Mouse (Mus musculus): Measurements from ENCODE around the gene Ckap4.
A peak's percentile ranks its signal among the peaks of the same experiment; 100 is the strongest.

The Ckap4 gene

DNA sequence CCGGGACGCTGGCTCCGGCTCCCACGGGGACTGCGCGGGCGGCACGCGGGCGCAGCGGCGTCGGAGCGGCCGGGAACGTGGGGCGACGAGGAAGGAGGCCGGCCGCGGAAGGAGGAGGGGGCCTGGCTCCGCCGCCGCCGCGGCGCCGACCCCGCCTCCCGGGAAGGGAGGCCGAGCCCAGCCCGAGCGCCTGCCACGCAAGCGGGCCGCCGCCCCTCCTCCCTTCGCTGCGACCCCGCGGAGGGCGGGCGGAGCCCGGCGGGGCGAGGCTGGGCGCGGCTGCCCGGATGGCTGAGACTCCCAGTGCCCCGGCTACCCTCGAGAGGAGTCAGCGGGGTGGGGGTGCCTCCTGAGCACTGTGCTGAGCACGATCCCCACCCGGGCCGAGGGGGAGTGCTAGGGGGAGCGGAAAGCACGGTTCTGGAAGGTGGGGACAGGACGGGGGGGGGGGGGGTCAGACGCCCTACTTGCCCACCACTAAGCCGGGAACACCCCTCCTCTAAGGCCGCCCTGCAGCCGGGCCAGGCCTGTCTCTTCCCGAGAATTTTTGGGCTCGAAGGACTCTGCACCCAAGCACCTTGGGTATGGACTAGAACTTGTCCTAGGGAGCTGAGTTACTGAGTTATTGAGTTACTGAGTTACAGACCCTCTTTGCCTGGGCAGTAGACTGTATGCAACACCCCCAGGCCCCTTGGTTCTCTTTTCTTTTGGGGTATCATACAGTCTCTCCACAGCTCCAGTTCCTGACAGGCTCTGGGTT, at the start of gene Ckap4:
Gene Ckap4, minus strand, starts transcription at position 151 of the 760 bp plus-strand sequence.
- peak; percentile 47 for DNase-seq (ENCODE audit: low read depth, low spot score)

DNA sequence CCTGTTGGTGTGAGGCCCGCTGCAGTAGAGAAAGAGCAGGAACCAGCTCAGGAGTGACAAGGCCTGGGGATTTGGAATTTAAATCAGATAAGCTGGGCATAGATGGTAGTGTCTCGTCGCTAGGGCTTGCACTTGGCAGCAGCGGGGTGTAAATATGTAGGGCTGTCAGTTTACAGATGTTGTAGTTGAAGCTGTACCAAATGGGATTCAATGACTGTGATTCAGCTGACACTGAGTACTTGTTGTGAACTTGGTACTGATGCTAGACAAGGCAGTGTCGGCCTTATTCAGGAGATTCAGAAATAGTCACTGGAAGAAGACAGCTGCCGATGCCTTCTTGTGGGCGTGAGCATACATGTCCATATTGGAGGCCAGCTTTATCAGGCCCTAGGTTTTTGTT, 48.4 kb upstream of the Ckap4 start:
- no peak for DNase-seq (ENCODE audit: low read depth, low spot score)

DNA sequence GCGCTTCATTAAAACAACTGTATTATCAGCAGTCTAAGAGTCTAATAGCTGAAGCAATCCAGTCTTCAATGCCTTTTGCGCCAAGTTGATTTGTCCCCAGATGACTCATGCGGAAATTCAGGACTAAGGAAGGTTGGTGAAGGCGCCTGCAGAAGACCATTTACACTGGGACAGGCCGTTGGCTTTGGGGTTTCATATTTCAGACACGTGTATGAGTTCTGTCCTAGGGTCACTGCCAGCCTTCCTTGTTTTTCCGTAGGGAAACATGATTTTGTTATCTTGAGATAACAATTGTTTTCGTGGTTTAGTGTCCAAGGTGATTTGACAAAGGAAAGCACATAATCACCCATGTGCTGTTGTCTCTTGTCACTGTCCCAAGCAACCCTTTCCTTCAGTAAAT, 47.3 kb upstream of the Ckap4 start:
- DNase-seq (ENCODE audit: low read depth, low spot score) = no peak

DNA sequence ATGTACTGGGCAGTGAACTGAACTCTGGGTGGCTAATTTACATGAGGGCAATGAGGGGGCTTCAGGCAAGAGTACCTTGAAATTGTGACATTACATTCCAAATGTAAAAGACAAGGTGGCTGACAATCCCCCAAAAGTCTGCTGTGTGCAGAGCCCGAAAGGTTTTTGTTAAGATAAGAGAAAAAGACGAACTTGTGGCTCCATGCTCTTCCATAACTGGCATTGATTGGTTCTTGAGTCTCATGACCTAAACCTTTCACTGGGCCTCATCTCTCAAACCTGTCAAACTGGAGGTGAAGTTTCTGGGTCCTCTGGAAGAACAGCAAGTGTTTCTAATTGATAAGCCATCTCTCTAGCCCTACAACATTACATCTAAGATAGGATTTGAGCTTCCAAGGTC, 45.7 kb upstream of the Ckap4 start:
- no peak for DNase-seq (ENCODE audit: low read depth, low spot score)

DNA sequence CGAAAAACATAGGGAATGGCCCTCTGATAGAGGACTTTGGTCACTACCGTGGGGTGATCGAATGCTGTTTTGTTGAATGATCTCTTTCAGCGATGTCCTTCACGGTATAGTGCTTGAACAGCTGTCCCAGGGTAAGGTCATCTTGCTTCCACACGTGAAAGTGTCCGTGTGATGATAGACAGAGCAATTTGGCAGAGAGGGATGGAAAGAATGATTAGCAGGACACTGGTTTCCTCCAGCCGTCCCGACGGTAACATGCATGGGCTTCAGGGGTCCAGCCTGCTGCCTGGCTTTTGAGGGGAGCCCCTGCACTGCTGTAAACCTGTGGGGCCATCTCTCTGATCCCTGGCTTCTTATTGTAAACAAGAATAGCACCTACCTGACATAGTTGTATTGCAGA, 44.9 kb upstream of the Ckap4 start:
- no peak for DNase-seq (ENCODE audit: low read depth, low spot score)

DNA sequence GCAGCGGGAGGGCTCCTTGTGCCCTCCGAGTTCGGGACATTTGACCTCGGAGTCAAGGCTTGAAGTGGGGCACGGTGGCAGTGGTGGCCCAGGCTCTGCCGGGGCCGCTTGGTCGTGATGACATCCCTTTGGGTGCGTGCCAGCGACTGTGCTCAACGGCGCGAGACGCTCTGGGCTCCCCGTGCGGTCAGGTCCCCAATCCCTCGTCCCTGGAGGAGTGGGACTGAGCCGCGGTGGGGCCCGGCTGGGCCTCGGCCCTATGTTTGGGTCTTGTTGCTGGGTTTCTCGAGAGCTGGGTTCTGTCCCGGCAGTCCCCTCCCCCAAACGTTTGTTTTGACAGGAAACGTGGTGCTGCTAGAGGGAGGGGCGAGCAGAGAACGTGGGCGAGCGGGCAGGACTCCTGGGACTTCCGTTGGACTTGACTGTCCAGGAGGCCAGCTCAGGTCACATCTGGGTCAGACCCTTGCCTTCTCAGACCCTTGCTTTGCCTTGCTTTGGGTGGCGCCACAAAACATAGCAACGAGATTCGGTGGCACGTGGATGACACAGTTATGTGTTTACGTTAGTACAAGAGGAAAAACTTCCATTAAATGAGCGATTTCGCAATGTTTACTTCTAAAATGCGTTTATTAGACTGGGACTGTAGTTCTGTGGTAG, 43.3 kb upstream of the Ckap4 start:
- DNase-seq (ENCODE audit: low read depth, low spot score) = peak; percentile 38

DNA sequence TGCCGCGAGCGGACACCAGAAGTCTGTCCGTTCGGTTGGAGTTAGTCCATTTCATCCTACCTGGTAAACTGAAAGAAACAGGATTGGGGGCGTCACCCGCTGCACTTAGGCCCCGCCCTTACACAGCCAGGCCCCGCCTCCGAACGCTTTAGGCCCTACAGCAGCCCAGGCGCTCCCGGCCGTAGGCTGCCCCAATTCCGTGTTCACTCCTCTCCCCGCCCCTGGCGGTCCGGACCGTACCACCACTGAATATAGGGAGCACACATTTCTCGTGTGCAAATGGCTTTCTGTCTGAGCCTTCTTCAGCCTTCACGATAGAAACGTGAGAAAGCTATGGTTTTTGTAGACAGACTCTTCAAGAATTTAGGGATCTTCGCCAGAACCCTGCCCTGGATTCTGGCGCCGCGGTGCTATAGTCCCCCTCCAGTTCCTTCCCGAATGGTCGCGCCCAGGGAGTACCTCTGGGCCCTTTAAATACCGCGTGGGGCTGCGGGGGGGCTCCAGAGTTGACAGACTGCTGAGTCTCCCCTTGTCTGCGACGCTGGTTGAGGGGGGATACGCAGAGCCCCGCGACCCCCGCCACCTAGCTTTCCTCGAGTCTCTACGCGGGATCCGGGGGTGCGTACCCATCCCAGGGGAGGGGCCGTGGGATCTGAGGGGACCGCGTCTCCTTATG, 42.7 kb upstream of the Ckap4 start, which contains the start of gene Tcp11l2:
Gene Tcp11l2, plus strand, starts transcription at position 232 of the 676 bp plus-strand sequence.
- peak; percentile 95 for DNase-seq (ENCODE audit: low read depth, low spot score)

DNA sequence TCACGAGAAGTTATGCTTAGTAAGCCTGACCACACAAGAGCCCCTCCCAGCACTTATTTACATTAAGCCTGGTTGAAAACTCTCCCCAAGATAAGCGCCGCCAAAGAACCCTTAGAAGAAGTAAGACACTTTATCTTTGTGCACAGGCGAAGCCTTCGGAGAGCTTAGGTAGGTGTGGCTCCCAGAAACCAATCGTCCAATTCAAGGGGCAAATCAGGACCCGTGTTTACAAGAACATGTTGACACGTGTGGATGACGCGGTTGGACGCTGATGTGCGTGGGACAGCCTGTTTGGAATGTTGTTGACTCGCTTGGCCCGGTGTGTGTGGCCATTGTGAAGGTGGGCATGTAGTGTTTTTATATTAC, 42.1 kb upstream of the Ckap4 start:
- peak; percentile 87 for DNase-seq (ENCODE audit: low read depth, low spot score)

DNA sequence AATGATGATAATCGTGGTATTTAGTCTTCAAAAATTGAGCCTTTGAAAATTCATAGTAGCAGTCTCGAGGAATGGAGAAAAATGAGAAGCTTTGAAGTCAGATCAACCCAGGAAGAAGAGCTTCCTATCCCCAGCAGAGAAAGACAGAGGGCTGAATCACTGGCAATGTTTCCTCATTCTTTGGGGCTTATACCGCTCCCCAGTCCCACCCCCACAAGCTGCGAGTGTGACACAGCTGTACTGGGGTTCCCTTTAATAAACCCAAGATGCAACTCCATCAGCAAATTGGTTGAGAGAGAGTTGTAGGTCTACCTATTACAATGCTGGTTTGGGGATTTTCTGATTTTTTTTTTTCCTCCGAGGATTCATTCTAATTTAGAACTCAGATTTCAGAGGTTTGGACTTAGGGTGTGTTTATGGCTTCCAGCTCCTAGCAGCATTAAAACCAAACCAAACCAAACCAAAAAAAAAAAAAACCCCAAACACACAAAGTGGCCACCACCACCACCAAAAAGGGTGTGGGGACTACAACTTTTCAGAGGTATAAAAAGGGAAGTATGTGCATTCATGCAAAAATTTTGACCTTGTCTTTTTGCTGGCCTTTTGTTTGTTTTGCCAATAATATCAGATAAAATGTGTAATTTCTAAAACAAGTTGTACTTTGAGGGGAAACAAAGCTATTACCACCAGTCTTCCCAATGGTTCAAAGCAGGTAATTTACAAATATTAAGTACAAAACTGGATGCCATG, 40.0 kb upstream of the Ckap4 start:
- DNase-seq (ENCODE audit: low read depth, low spot score) = no peak

DNA sequence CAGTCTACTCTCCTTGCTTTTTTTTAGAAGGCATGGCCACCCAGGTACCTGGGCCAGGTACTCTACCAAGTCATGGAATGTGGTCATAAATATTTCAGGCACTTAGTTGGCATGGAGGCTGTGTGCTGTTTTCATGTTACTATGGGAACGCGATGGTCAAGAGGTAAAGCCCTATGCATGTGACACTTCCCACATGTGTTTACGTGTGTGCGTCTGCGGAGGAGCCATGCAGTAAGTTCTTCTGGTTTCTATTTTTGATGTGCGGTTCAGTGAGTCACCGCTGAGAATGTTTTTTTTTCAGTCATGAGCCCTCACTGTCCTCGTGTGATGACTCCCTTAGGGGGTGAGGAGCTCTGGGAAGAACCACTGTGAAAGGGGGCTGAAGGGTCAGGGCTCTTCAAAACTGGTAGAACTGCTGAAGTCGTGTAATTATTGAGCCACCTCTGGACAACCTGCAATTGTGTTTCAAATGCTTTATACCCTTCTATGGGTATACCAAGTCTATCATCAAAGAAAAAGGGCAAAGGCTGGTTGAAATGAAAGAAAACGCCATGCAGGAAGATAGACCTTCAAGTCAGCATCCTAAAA, 37.3 kb upstream of the Ckap4 start:
- no peak for DNase-seq (ENCODE audit: low read depth, low spot score)

DNA sequence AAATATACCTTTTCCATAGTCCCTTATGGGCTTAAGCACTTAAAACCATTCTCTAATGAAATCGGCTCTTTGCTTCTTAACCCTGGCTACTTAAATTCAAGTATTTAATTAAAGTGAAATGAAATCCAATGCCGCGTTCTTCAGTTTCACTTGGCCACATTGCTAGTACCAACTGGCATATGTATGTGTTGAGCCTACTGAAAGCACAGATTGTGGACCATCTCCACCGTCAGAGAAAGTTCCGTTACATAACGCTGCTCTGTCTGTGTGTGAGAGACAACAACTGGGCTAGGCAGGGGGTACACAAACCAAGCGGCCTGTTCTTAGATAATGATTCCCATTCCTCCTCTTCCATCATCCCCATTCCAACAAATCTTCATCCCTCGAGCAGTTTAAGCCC, 30.6 kb upstream of the Ckap4 start:
- DNase-seq (ENCODE audit: low read depth, low spot score) = no peak

DNA sequence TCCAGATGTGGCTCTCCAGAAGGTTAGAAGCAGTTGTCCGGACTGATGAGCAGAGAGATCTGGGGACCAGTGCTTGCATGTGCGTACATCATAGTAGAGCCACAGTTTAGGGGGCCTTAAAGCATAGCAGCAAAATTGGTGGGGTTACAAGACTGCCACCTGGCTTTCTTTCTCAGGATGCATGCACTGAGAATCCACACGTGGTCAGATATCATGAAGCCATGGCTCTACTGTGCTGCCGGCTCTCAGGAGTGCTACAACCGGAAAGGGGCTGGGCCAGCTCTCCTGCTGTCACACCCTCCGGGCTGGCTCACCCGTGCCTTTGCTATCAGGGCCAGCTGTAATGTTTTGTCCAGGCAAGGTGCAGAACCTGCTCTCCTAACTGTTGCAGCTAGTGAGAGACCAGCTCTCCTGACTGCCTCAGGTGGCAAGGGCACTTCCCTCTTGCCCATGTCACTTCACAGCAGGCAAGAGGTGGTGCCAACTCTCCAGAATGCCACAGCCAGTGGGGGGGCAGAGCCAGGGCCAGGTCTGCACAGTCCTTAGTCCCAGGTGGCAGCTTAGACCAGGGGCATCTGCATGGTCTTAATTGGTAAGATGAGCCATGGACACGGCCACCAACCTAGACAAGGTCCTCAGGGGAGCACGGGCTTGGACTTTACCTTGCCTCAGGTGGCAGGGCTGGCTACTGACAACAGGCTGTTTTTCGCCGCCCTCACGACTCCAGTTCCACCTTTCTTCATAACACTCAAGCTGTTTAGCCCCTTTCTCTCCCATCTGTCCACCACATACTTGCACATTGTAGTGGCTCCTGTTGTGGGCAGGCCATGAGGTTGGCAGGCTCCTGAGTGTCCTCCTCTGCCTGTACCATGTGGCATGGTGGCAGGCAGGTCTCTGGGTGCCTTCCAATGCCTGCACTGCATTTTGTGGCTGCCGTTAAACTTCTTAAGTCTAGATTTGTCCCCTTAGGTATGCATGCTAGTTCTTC, 29.0 kb upstream of the Ckap4 start:
- DNase-seq (ENCODE audit: low read depth, low spot score) = no peak

DNA sequence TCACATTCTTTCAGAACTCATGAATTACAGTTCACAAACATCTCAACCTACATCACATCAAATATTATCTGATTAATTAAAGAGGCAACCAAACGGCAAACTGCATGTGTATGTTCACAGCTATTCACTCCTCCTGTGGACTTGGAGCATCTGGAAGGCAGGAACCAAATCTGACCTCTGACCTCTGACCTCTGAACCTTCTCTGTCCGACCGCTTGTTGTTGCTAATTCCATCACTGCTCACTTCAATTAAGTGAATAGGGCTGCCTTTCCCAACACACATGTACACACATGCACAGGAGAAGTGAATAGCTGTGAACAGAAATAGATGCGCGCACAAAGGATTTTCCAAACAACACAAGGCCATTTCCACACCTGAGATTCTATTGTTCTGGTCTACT, 28.3 kb upstream of the Ckap4 start:
- no peak for DNase-seq (ENCODE audit: low read depth, low spot score)

DNA sequence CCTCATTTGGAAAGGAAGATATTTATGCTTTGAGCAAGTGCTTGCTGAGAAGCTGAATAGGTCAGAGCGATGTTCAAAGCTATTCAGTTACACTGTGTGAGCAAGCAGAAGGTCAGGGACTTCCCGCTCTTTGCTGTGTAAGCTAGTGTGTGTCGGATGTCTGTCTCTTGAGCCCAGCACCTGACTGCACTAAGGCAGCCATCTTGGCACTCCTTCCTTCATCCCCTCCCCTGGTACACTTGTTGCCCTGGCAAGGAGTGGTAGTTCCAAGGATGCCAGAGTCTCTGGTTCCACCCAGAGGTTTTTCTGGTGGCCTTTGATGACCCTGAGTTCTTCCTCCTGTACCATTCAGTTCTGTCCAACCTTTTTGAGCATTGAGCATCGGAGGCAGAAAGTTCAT, 26.1 kb upstream of the Ckap4 start:
- no peak for DNase-seq (ENCODE audit: low read depth, low spot score)

DNA sequence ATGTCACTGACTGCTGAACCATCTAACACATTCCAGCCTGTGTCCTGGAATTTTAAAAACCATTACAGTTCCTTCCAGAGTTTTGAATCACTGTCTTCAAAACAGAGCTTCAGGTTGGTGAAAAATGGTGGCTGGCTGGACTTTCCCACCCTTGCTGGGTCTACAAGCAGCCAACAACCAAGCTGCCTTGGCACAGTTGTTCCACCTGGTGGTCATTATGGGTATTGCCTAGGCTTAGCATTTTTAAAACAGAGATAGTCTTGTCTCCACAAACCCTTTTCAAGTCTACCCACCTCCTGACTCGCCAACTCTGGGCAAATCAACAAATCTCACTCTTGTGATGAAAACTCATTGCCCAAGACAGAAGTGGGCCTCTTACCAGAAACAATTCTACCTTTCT, 24.6 kb upstream of the Ckap4 start:
- peak; percentile 82 for DNase-seq (ENCODE audit: low read depth, low spot score)

DNA sequence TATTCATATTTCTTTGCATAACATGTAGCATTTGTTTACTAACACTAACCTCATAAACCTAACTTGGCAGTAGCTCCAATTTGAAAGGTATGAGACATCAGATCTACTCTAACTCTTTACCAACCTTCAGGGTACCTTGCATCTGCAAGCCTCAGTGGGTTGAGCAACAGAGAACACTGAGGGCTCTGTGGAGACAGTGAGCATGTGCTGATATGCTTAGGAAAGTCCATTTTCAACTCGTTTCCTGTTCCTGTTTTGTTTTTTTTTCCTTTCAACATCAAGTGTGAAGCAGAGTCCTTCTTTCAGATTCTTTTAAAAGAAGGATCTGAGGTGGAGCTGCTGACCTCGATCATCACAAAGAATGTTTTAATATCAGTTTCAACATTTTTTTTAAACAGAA, 22.3 kb upstream of the Ckap4 start:
- DNase-seq (ENCODE audit: low read depth, low spot score) = no peak

DNA sequence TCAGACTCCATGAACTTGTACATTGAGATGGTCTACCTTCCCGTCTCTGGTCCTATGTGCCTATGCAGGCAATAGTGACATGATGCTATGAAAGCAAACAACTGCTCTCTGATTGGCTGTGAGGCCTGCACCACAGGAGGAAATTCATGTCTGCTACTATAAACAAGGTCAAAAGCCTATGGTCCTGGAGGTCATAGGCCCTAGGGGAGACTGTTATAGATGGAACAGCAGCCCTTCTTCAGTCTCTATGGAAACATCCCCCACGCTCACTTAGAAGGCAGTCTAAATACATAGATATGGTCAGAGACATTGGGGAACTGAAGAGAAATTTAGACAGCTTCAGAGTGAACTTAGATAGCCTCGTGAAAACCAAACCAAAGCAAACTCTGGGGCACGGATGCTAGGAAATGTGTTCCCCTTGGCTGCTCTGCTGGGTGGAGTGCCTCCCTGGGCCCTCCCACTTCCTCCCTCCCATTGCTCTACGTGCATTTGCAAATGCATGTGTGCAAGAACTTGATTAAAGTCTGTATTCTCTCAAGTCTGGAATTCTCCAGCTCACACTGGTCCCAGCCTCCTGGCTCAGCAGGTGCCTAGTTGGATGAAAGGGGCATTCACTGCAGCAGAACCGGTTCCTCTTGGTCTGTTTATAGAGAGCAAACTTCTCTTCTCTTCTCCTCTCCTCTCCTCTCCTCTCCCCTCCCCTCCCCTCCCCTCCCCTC, 20.6 kb upstream of the Ckap4 start:
- peak; percentile 99 for DNase-seq (ENCODE audit: low read depth, low spot score)

DNA sequence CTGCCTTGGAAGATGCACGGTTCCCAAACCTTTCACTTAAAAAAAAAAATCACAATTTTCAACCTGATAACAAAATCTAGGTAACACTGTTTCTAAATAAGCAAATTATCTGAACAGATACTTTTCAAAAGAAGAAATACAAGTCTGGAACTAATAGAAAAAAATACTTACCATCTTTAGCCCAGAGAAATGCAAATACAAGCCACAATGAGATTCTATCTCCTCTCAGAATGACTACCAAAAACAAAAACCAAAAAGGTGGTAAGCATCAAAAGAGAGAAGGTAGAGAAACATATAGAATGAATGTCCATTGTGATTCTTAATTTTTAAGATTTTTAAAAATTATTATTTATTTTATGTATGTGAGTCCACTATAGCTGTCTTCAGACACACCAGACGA, 18.6 kb upstream of the Ckap4 start:
- no peak for DNase-seq (ENCODE audit: low read depth, low spot score)

DNA sequence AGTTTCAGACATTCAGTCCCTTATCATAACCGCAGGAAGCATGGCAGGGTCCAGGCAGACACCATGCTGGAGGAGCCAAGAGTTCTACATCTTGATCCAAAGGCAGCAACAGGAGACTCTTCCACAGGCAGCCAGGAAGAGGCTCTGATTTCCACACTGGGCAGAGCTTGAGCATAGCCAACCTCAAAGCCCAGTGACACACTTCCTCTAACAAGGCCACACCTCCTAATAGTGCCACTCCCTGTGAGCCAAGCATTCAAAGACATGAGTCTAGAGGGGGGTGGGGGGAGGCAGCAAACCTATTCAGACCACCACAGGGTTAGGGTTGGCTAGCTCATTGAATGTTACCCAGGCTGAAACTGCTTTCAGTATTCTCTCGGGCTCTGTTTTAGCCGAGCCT, 18.0 kb upstream of the Ckap4 start:
- DNase-seq (ENCODE audit: low read depth, low spot score) = peak; percentile 66

DNA sequence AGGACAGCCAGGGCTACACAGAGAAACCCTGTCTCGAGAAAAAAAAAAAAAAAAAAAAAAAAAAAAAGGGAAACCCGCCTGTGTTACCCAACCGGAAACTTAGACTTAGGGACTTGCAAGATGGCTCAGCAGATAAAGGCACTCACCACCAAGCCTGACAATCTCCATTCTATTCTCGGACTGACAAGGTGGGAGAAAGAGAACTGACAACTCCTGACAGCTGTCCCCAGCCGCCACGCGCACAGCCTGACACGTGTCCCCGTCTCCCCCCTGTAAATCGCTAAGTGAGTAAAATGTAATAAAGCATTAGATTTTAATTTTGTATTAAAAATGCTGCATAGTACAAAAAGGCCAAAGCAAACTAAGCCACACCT, 16.0 kb upstream of the Ckap4 start:
- DNase-seq (ENCODE audit: low read depth, low spot score) = no peak

Measured in ES-CJ7 (cell line).